Mouse (Mus musculus) midbrain, embryonic 14.5 days (tissue): Measurements from ENCODE around the gene Lpin3. TPM values are rescaled to one million over a fixed set of nuclear protein-coding genes. Genes with fewer than 3 reads are reported as not detected.

Experiments
- ATAC-seq: fragments of 200-750 bp; cut with Nextera tagmentation; 2 replicates; pipeline ENCODE4 v1.8.0; 2017; ENCODE audit warnings: moderate number of reproducible peaks, moderate library complexity; ENCODE audit not compliant: low FRiP score, low TSS enrichment
- DNase-seq: peaks from one replicate; pipeline ENCODE4 v3.0.0-alpha.2; 2015
- H3K27ac ChIP-seq: fragments of 300-500 bp; sonication (generic); replicated peaks from 2 replicates; pipeline ENCODE4 v1.5.1; 2014; ENCODE audit warnings: mild to moderate bottlenecking, low read depth, low read length, moderate library complexity
- H3K27me3 ChIP-seq: fragments of 300-500 bp; sonication (generic); 2 replicates; pipeline ENCODE4 v1.6.1; 2014; ENCODE audit warnings: low read length, control low read depth, mixed read lengths; ENCODE audit not compliant: control insufficient read depth, insufficient read depth
- H3K36me3 ChIP-seq: fragments of 300-500 bp; sonication (generic); 2 replicates; pipeline ENCODE4 v1.6.1; 2014; ENCODE audit warnings: low read length, control low read depth; ENCODE audit not compliant: control insufficient read depth, insufficient read depth
- H3K4me1 ChIP-seq: fragments of 300-500 bp; sonication (generic); 2 replicates; pipeline ENCODE4 v1.6.1; 2014; ENCODE audit warnings: mild to moderate bottlenecking, antibody characterized with exemption, low read length, control low read depth; ENCODE audit not compliant: control insufficient read depth, insufficient read depth
- H3K4me2 ChIP-seq: fragments of 300-500 bp; sonication (generic); 2 replicates; pipeline ENCODE4 v1.6.1; 2014; ENCODE audit warnings: mild to moderate bottlenecking, low read length, moderate library complexity
- H3K4me3 ChIP-seq: fragments of 300-500 bp; sonication (generic); replicated peaks from 2 replicates; pipeline ENCODE4 v1.5.1; 2014; ENCODE audit warnings: low read depth, low read length
- H3K9ac ChIP-seq: fragments of 300-500 bp; sonication (generic); replicated peaks from 2 replicates; pipeline ENCODE4 v1.6.1; 2014; ENCODE audit warnings: mild to moderate bottlenecking, low read length, moderate library complexity
- H3K9me3 ChIP-seq: fragments of 300-500 bp; sonication (generic); 2 replicates; pipeline ENCODE4 v1.6.1; 2016; ENCODE audit warnings: low read length, control low read depth, mixed read lengths; ENCODE audit not compliant: control insufficient read depth
- WGBS: fragments of 180-500 bp; shearing (Covaris S2); extraction: QIAGEN DNeasy Blood & Tissue Kit; methylation state at CpG from one replicate; pipeline ENCODE4 v1.1.7; 2014; 5-methylcytosine and 5-hydroxymethylcytosine counted together
- polyA plus RNA-seq: library from polyadenylated mRNA; unstranded; fragments of >200 nt; fragmentation: Nextera tagmentation; extraction: Ambion mirVana; gene quantifications from 2 replicates; pipeline ENCODE4 v1.2.1, GENCODE M21; 2014

The Lpin3 gene
- polyA plus RNA-seq, 1 experiment from 2014 or later: 0.14 TPM

DNA sequence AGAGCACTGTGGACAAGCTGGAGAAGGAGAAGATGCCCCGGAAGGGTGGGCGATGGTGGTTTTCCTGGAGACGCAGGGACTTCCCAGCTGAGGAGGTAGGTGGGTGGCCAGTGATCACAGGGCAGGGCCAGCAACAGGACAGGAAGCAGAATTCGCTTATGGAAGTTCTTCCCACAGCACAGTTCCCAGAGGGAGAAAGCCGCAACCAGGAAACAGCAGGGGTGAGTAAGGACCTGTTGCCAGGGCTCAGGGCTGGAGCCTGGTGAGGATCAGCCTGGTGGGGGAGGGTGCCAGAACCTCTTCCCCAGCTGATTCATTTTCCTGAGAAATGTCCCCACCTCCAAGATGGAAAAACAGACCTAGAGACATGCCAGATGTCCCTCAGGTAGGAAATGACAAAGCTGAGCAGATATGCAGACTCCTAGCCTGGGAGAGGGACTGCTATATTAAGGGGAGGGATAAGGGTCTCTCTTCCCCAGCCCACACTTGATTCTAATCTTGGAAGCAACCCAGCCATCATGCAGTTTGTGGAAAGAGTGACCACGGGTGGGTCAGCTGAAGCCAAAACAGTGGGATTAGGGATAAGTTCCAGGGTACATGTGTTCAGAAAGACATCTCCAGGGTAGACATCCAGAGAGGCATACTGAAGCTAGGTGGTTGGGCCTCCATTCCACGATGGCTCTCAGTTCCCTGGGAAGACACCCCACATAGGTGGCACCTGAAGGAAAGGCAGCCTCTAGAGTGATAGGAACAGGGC, 21.4 kb downstream of the Lpin3 start:
- no peak for DNase-seq
- Histone ChIP-seq H3K4me1 (no peaks in the 10 kb centered on the region), H3K27ac (no peak overlapping the region), H3K36me3 (no peaks in the 10 kb centered on the region), H3K4me3 (no peak overlapping the region), H3K27me3 (no peaks in the 10 kb centered on the region), H3K9me3 (no peaks in the 10 kb centered on the region), H3K4me2 (no peak overlapping the region), H3K9ac (no peak overlapping the region)
- no peak for ATAC-seq
- WGBS: 81% methylated on average over 7 of the region's 7 CpGs

DNA sequence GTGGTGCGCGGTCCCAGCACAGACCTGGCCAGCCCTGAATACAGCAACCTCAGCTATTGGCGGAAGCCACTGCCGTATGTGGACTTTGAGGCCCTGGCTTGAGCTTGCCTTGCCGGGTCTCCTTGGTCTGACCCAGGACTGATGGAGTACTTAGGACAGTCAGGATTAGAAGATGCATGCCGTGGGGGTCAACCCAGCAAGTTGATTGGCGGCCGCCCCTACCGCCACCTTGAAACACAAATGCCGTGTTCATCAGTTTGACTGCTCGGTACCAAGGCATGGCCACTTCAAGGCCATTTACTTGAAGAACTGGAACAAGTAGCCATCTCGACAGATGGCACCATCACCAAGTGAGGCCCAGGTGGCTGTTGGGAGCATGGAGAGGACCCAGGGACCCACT, 24.8 kb downstream of the Lpin3 start:
- no peak overlapping the region for H3K27ac ChIP-seq
- no peak overlapping the region for H3K9ac ChIP-seq
- H3K9me3 ChIP-seq: no peaks in the 10 kb centered on the region
- no peak for ATAC-seq
- H3K27me3 ChIP-seq: peaks cover 5% of the 10 kb centered on the region; the same call in 1 of the 2 replicates
- H3K4me3 ChIP-seq: no peak overlapping the region
- no peak overlapping the region for H3K4me2 ChIP-seq
- H3K36me3 ChIP-seq: no peaks in the 10 kb centered on the region
- H3K4me1 ChIP-seq: no peaks in the 10 kb centered on the region
- WGBS: 95% methylated on average over 12 of the region's 12 CpGs
- DNase-seq: no peak

DNA sequence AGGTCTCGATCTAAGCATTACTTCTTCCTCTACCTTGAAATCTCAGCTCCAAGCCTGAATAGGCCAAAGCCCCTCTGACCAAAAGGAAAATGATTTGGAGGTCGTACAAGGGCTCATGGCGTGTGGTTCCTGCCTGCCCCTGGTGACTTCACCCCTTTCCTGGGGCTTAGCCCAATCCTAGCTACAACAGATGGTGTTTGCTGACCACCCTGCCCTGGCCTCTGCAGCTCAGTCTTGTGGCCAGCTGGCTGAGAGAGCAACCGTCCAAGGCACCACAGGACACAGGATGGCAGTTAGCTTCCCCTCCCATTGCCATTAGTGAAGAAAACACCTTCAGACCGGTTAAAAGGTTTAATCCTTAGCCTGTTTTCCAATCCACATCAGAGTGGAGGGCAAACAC, 25.6 kb downstream of the Lpin3 start:
- no peaks in the 10 kb centered on the region for H3K4me1 ChIP-seq
- no peak overlapping the region for H3K4me2 ChIP-seq
- H3K9me3 ChIP-seq: no peaks in the 10 kb centered on the region
- H3K27ac ChIP-seq: no peak overlapping the region
- no peak overlapping the region for H3K9ac ChIP-seq
- no peaks in the 10 kb centered on the region for H3K36me3 ChIP-seq
- ATAC-seq (no peak), DNase-seq (no peak)
- no peak overlapping the region for H3K4me3 ChIP-seq
- 82% methylated on average over 5 of the region's 5 CpGs for WGBS
- peaks cover 13% of the 10 kb centered on the region for H3K27me3 ChIP-seq

DNA sequence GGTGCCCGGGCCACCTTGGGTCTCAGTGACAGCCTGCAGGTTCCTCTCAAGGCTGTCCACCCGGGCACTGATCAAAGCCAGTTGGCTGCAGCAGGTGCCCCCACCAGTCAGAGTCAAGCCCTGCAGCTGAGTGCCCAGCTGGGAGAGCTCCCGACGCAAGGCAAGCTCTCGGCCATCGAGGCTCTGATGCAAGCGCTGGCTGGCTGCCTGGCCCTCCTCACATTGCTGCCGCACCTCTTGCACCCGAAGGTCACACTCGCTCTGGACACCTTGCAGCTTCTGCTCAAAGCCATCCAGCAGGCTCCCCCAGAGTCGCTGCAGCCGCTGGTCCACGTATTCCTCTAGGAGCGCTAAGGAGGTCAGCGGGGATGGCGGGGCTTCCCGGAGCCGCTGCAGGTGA, 28.1 kb downstream of the Lpin3 start:
- DNase-seq (no peak), ATAC-seq (no peak)
- peaks cover 11% of the 10 kb centered on the region; the same call in 1 of the 2 replicates for H3K4me1 ChIP-seq
- H3K4me3 ChIP-seq: no peak overlapping the region
- H3K9ac ChIP-seq: no peak overlapping the region
- no peak overlapping the region for H3K4me2 ChIP-seq
- no peaks in the 10 kb centered on the region for H3K36me3 ChIP-seq
- H3K27ac ChIP-seq: no peak overlapping the region
- 64% methylated on average over 18 of the region's 18 CpGs for WGBS
- peaks cover 34% of the 10 kb centered on the region for H3K27me3 ChIP-seq
- H3K9me3 ChIP-seq: no peaks in the 10 kb centered on the region

DNA sequence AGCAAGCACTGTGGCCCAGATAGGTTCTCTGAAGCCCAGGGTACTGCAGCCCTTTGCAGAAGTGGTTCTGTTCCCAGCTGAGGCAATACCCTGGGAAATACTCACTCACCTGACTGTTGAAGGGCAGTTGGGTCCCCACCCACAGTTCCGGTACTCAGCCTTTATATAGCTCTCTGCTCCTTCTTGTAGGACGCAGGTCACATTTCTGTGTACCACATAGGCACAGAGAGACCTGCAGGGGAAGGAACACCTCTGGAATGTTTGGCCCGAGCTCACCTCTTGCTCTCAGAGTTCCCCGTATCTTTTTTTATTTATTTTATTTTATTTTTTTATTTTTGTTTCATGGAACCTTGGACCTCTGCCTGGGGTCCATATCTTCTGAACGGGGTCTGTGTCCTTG, 30.2 kb downstream of the Lpin3 start:
- ATAC-seq (no peak), DNase-seq (no peak)
- Histone ChIP-seq H3K36me3 (no peaks in the 10 kb centered on the region), H3K4me3 (no peak overlapping the region), H3K4me2 (no peak overlapping the region), H3K4me1 (peaks cover 11% of the 10 kb centered on the region; the same call in 1 of the 2 replicates), H3K9ac (no peak overlapping the region), H3K27me3 (peaks cover 34% of the 10 kb centered on the region), H3K27ac (no peak overlapping the region), H3K9me3 (no peaks in the 10 kb centered on the region)
- 90% methylated on average over 5 of the region's 5 CpGs for WGBS

DNA sequence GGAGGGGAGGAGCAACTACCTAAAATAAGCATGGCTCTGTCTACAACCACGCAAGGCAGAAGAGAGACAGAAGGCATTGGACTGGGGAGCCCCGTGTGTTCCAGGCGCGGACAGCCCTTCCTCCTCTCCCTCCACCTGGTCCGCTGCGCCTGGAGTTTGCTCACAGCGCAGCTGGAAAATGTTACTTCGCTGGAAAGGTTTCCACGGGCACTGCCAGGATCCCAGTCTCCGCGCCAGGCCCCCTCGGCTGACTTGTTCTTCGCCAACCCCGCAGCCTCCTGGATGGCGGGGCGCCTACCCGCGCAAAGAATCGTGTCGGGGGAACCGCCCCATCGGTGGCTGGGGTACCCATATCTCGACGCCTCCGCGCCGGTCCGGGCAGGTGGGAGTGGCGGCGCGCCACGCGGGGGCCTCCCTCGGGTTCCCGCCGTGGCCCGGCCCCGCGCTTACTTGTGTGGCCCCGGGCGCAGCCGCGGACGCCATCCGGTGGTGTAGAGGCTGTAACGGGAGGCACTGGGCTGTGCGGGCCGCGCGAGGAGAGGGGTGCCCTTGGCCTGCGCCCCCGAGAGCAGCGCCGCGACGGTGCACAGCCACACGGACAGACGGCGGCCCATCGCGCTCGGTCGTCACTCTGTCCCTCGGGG, 31.2 kb downstream of the Lpin3 start:
- DNase-seq: peak; percentile 51
- H3K9ac ChIP-seq: peak overlapping the region; percentile 43
- H3K27ac ChIP-seq: no peak overlapping the region
- no peaks in the 10 kb centered on the region for H3K36me3 ChIP-seq
- peaks cover 34% of the 10 kb centered on the region for H3K27me3 ChIP-seq
- H3K4me1 ChIP-seq: peaks cover 11% of the 10 kb centered on the region; the same call in 1 of the 2 replicates
- peak; percentile 55 for ATAC-seq
- H3K4me2 ChIP-seq: peak overlapping the region; percentile 84
- WGBS: under 1% methylated on average over 64 of the region's 64 CpGs
- H3K9me3 ChIP-seq: no peaks in the 10 kb centered on the region
- H3K4me3 ChIP-seq: peak overlapping the region; percentile 46

DNA sequence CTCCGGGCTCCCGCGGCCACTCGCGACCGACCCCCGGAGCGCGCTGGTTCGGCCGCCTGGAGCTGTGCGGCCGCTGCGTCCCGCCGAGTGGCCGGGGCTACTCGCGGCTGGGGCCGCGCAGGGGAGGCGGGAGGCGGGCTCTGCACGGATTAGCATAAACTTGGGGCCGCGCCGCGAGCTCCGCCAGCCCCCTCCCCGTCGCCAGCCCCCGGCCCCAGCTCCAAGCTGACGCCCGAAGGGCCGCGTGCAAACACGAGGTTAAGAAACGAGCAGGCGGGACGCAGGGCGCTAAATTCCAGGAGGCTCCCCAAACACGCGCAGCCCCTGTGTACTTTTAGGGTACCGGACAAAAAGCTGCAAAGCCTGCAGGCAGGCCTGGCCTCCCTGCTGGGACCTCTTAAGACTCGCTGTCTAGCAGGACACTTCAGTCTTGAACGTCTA, 31.8 kb downstream of the Lpin3 start, which contains the start of gene Emilin3:
Gene Emilin3 (minus strand): TSS at position 98 of the 441 bp plus-strand sequence.
- H3K36me3 ChIP-seq: no peaks in the 10 kb centered on the region
- DNase-seq: peak; percentile 62
- peak; percentile 24 for ATAC-seq
- under 1% methylated on average over 46 of the region's 46 CpGs for WGBS
- peaks cover 11% of the 10 kb centered on the region; the same call in 1 of the 2 replicates for H3K4me1 ChIP-seq
- H3K9me3 ChIP-seq: no peaks in the 10 kb centered on the region
- peak within 1 kb of the TSS; percentile 46 for H3K4me3 ChIP-seq
- H3K4me2 ChIP-seq: peak within 1 kb of the TSS; percentile 84
- H3K9ac ChIP-seq: peak within 1 kb of the TSS; percentile 43
- peaks cover 34% of the 10 kb centered on the region for H3K27me3 ChIP-seq
- no peak within 1 kb of the TSS for H3K27ac ChIP-seq

DNA sequence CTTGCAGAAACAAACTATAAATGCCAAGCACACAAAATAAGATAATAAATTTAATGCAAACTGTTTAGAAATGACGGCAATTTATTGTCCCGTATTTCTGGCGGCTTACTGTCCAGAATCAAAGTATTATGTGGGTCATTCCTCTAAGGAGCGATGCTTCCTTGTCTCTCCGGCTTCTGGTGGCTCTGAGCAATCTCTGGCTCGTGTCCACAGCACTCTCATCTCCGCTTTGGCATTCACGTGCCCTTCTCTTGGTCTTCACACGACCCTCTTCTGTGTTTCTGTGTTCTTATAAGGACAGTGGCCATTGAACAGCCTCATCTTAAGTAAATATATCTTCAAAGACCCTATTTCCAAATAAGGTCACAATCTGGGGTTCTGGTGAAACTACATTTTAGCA, 34.2 kb downstream of the Lpin3 start:
- no peak overlapping the region for H3K27ac ChIP-seq
- no peaks in the 10 kb centered on the region for H3K36me3 ChIP-seq
- H3K9ac ChIP-seq: no peak overlapping the region
- ATAC-seq (no peak), DNase-seq (no peak)
- peaks cover 11% of the 10 kb centered on the region; the same call in 1 of the 2 replicates for H3K4me1 ChIP-seq
- H3K27me3 ChIP-seq: peaks cover 34% of the 10 kb centered on the region
- H3K9me3 ChIP-seq: no peaks in the 10 kb centered on the region
- H3K4me2 ChIP-seq: no peak overlapping the region
- WGBS: 84% methylated on average over 9 of the region's 9 CpGs
- no peak overlapping the region for H3K4me3 ChIP-seq
